Mouse (Mus musculus) erythroblast, embryonic 14.5 days (primary cell): ENCODE data around the gene Napsa. TPM values are rescaled to one million over a fixed set of nuclear protein-coding genes. Genes with fewer than 3 reads are reported as not detected.

Experiments used
- H3K27me3 ChIP-seq: 2 replicates; pipeline ENCODE4 v1.6.1; 2012; ENCODE audit warnings: inconsistent platforms; ENCODE audit not compliant: control insufficient read depth
- H3K36me3 ChIP-seq: 2 replicates; pipeline ENCODE4 v1.6.1; 2012; ENCODE audit warnings: mild to moderate bottlenecking, inconsistent platforms; ENCODE audit not compliant: control insufficient read depth
- H3K4me1 ChIP-seq: 2 replicates; pipeline ENCODE4 v1.6.1; 2012; ENCODE audit warnings: inconsistent platforms; ENCODE audit not compliant: control insufficient read depth
- H3K4me3 ChIP-seq: replicated peaks from 2 replicates; pipeline ENCODE3; 2012; ENCODE audit warnings: moderate library complexity, mild to moderate bottlenecking, inconsistent platforms
- H3K9me3 ChIP-seq: 2 replicates; pipeline ENCODE4 v1.6.1; 2012; ENCODE audit warnings: low read length, inconsistent platforms, mixed read lengths; ENCODE audit not compliant: control insufficient read depth
- GATA1 ChIP-seq: IDR thresholded peaks from 2 replicates; pipeline ENCODE4 v1.6.1; 2012; ENCODE audit warnings: low read length, inconsistent platforms, mixed read lengths
- TAL1 ChIP-seq: IDR thresholded peaks from 3 replicates; pipeline ENCODE4 v1.6.1; 2012; ENCODE audit warnings: low read length, inconsistent platforms, mixed read lengths
- polyA plus RNA-seq: library from polyadenylated mRNA; stranded (reverse); fragments of >175 nt; gene quantifications from 2 replicates; pipeline ENCODE4 v1.2.3, GENCODE M21; 2012

Gene Napsa
- polyA plus RNA-seq, 1 experiment = 0.21 TPM

GRCm38 (mm10) chr7:44604139-44604606 lies 32.0 kb downstream of the Napsa start:
- TF ChIP-seq GATA1 = no peak
- no peak for TF ChIP-seq TAL1
- H3K9me3 ChIP-seq = no peaks in the 10 kb centered on the region
- no peaks in the 10 kb centered on the region for H3K4me1 ChIP-seq
- no peak overlapping the region for H3K4me3 ChIP-seq
- H3K27me3 ChIP-seq = peaks cover 55% of the 10 kb centered on the region
- no peaks in the 10 kb centered on the region for H3K36me3 ChIP-seq

GRCm38 (mm10) chr7:44604619-44605018 lies 32.4 kb downstream of the Napsa start:
- H3K9me3 ChIP-seq = no peaks in the 10 kb centered on the region
- TF ChIP-seq TAL1 (no peak), GATA1 (no peak)
- H3K4me1 ChIP-seq = no peaks in the 10 kb centered on the region
- H3K4me3 ChIP-seq = no peak overlapping the region
- peaks cover 55% of the 10 kb centered on the region for H3K27me3 ChIP-seq
- H3K36me3 ChIP-seq = no peaks in the 10 kb centered on the region

GRCm38 (mm10) chr7:44605436-44605835 lies 33.3 kb downstream of the Napsa start:
- Histone ChIP-seq H3K4me1 (no peaks in the 10 kb centered on the region), H3K9me3 (no peaks in the 10 kb centered on the region), H3K36me3 (no peaks in the 10 kb centered on the region), H3K4me3 (no peak overlapping the region), H3K27me3 (peaks cover 55% of the 10 kb centered on the region)
- no peak for TF ChIP-seq GATA1

- Histone ChIP-seq H3K4me1 (no peaks in the 10 kb centered on the region), H3K9me3 (no peaks in the 10 kb centered on the region), H3K27me3 (peaks cover 53% of the 10 kb centered on the region), H3K4me3 (no peak overlapping the region), H3K36me3 (no peaks in the 10 kb centered on the region)
- TF ChIP-seq GATA1 (no peak), TAL1 (no peak)
Measured at GRCm38 (mm10) chr7:44606171-44606901, 34.2 kb downstream of the Napsa start.

- Histone ChIP-seq H3K4me1 (no peaks in the 10 kb centered on the region), H3K4me3 (no peak overlapping the region), H3K9me3 (peaks cover 2% of the 10 kb centered on the region), H3K36me3 (no peaks in the 10 kb centered on the region), H3K27me3 (peaks cover 19% of the 10 kb centered on the region)
- TF ChIP-seq TAL1 = no peak
Measured at GRCm38 (mm10) chr7:44612192-44612591, 40.0 kb downstream of the Napsa start.

- TF ChIP-seq GATA1 (no peak), TAL1 (no peak)
- Histone ChIP-seq H3K27me3 (peaks cover 19% of the 10 kb centered on the region), H3K36me3 (no peaks in the 10 kb centered on the region), H3K9me3 (peaks cover 2% of the 10 kb centered on the region), H3K4me1 (no peaks in the 10 kb centered on the region), H3K4me3 (no peak overlapping the region)
Measured at GRCm38 (mm10) chr7:44614041-44614688, 42.0 kb downstream of the Napsa start.

GRCm38 (mm10) chr7:44615309-44615708 lies 43.1 kb downstream of the Napsa start:
- Histone ChIP-seq H3K36me3 (no peaks in the 10 kb centered on the region), H3K4me1 (no peaks in the 10 kb centered on the region), H3K9me3 (peaks cover 8% of the 10 kb centered on the region), H3K4me3 (no peak overlapping the region), H3K27me3 (peaks cover 19% of the 10 kb centered on the region)
- no peak for TF ChIP-seq GATA1
- TF ChIP-seq TAL1 = no peak

- H3K9me3 ChIP-seq = peaks cover 11% of the 10 kb centered on the region
- no peaks in the 10 kb centered on the region for H3K4me1 ChIP-seq
- no peaks in the 10 kb centered on the region for H3K36me3 ChIP-seq
- peaks cover 19% of the 10 kb centered on the region for H3K27me3 ChIP-seq
- no peak overlapping the region for H3K4me3 ChIP-seq
- TF ChIP-seq TAL1 = no peak
- TF ChIP-seq GATA1 = no peak
Measured at GRCm38 (mm10) chr7:44615987-44616386, 43.8 kb downstream of the Napsa start.

- Histone ChIP-seq H3K27me3 (peaks cover 19% of the 10 kb centered on the region), H3K36me3 (no peaks in the 10 kb centered on the region)
- TF ChIP-seq GATA1 = no peak
- no peak for TF ChIP-seq TAL1
Measured at GRCm38 (mm10) chr7:44617059-44617458, 44.9 kb downstream of the Napsa start.

More at GRCm38 (mm10) chr7:44617059-44617458, 44.9 kb downstream of the Napsa start:
- Histone ChIP-seq H3K4me1 (no peaks in the 10 kb centered on the region), H3K9me3 (peaks cover 17% of the 10 kb centered on the region), H3K4me3 (no peak overlapping the region)
